Mouse (Mus musculus): ENCODE data around the gene Srp9. TPM values are rescaled to one million over a fixed set of nuclear protein-coding genes. Genes with fewer than 3 reads are reported as not detected.

The Srp9 gene
- polyA plus RNA-seq, 1 experiment from 2014 or later: 128 TPM

- Histone ChIP-seq H3K36me3 (no peaks in the 10 kb centered on the region), H3K27me3 (ENCODE audit: insufficient read depth, poor library complexity, severe bottlenecking) (no peaks in the 10 kb centered on the region), H3K27ac (no peak overlapping the region), H3K4me3 (no peak overlapping the region), H3K4me1 (no peaks in the 10 kb centered on the region), H3K9me3 (no peaks in the 10 kb centered on the region)
- no peak for DNase-seq (ENCODE audit: low spot score)
- WGBS: 67% methylated on average over 5 of the region's 5 CpGs
Measured at GRCm38 (mm10) chr1:182181456-182182305, 57.1 kb downstream of the Srp9 start.

Other genes starting within 250 kb of the Srp9 start
- gene Enah, start 104.7 kb upstream of the Srp9 start, polyA plus RNA-seq (2016; fragmentation: Nextera tagmentation; extraction: Ambion mirVana): 19.5 and 24.5 TPM in 2 replicates
- not detected in 2 replicates for gene Vmn1r1, start 39.7 kb downstream of the Srp9 start, polyA plus RNA-seq (2016; fragmentation: Nextera tagmentation; extraction: Ambion mirVana)
- gene Degs1, start 158.1 kb downstream of the Srp9 start, polyA plus RNA-seq (2016; fragmentation: Nextera tagmentation; extraction: Ambion mirVana): 156 and 164 TPM in 2 replicates
- gene Fbxo28, start 216.9 kb downstream of the Srp9 start, polyA plus RNA-seq (2016; fragmentation: Nextera tagmentation; extraction: Ambion mirVana): 14.6 and 19.0 TPM in 2 replicates